Mouse (Mus musculus): ENCODE measurements at regions not wholly inside any gene's neighbourhood (a gene's known extent, or its start where the extent isn't known, plus 50 kb on each side); places are given as distances from the start of the nearest gene placed in this dataset.

DNA sequence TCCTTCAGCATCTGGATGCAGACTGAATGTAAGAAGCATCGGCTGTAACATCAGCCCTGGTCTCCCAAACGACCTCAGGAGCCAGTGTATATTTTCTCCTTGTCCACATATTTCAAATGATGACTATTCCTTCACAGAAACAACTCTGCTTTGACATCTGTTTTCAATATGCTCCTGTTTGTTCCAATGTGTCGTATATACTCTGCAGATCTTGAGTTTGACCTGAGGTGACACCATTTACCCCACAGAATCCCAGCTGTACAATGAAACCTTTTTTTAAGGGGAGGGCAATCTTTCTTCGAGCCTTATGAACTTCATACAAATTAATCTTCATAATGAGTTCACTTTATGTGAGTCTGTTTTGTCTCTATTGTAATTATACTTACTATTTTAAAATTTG, 341.7 kb upstream of the Nrsn1 start:
- TF ChIP-seq GATA1 (IDR thresholded peaks at IDR 0.05; ENCODE audit: borderline replicate concordance, low read length) (no peak), CTCF (IDR thresholded peaks at IDR 0.05; ENCODE audit: low read depth, low read length) (no peak), TAL1 (conservative IDR thresholded peaks at IDR 0.05; ENCODE audit: low read depth, low read length) (no peak), GATA2 (IDR thresholded peaks at IDR 0.05; ENCODE audit: borderline replicate concordance, low read depth, low read length) (no peak), POLR2AphosphoS5 (IDR thresholded peaks at IDR 0.05; ENCODE audit: insufficient replicate concordance, low read depth, low read length) (no peak)

Measured in G1E (cell line).